Mouse (Mus musculus): ENCODE data around the gene St6galnac5. TPM values are rescaled to one million over a fixed set of nuclear protein-coding genes. Genes with fewer than 3 reads are reported as not detected.

The St6galnac5 gene
- total and polyA plus RNA-seq, 3 experiments: 0.33 TPM; not detected in 2

GRCm38 (mm10) chr3:152776363-152776762, 205.7 kb downstream of the St6galnac5 start:
- DNase-seq (ENCODE audit: low spot score): no peak
- Histone ChIP-seq H3K27me3 (ENCODE audit: insufficient read depth, low read length) (no peaks in the 10 kb centered on the region), H3K4me3 (ENCODE audit: low read depth, low read length) (no peak overlapping the region), H3K36me3 (replicated peaks) (peaks cover 62% of the 10 kb centered on the region), H3K4me1 (ENCODE audit: insufficient read depth, low read depth, low read length) (no peaks in the 10 kb centered on the region; the same call in 1 of the 2 replicates), H3K9me3 (replicated peaks) (no peaks in the 10 kb centered on the region)
- ATAC-seq (ENCODE audit: extremely low read depth, insufficient number of reproducible peaks, low FRiP score, poor library complexity, severe bottlenecking): no peak
- TF ChIP-seq GATA1 (IDR thresholded peaks at IDR 0.05; ENCODE audit: borderline replicate concordance, low read length) (no peak), GATA2 (IDR thresholded peaks at IDR 0.05; ENCODE audit: borderline replicate concordance, low read depth, low read length) (no peak), CTCF (IDR thresholded peaks at IDR 0.05; ENCODE audit: low read depth, low read length) (no peak), TAL1 (conservative IDR thresholded peaks at IDR 0.05; ENCODE audit: low read depth, low read length) (no peak), POLR2AphosphoS5 (IDR thresholded peaks at IDR 0.05; ENCODE audit: insufficient replicate concordance, low read depth, low read length) (no peak)

GRCm38 (mm10) chr3:152770056-152770455, 212.0 kb downstream of the St6galnac5 start:
- Histone ChIP-seq H3K4me1 (ENCODE audit: insufficient read depth, low read depth, low read length) (peaks cover 18% of the 10 kb centered on the region), H3K4me3 (ENCODE audit: low read depth, low read length) (no peak overlapping the region), H3K9me3 (replicated peaks) (no peaks in the 10 kb centered on the region), H3K36me3 (replicated peaks) (peaks cover 75% of the 10 kb centered on the region), H3K27me3 (ENCODE audit: insufficient read depth, low read length) (no peaks in the 10 kb centered on the region)
- ATAC-seq (ENCODE audit: extremely low read depth, insufficient number of reproducible peaks, low FRiP score, poor library complexity, severe bottlenecking) (no peak), DNase-seq (ENCODE audit: low spot score) (no peak)
- TF ChIP-seq GATA1 (IDR thresholded peaks at IDR 0.05; ENCODE audit: borderline replicate concordance, low read length) (no peak), POLR2AphosphoS5 (IDR thresholded peaks at IDR 0.05; ENCODE audit: insufficient replicate concordance, low read depth, low read length) (no peak), TAL1 (conservative IDR thresholded peaks at IDR 0.05; ENCODE audit: low read depth, low read length) (no peak), GATA2 (IDR thresholded peaks at IDR 0.05; ENCODE audit: borderline replicate concordance, low read depth, low read length) (no peak), CTCF (IDR thresholded peaks at IDR 0.05; ENCODE audit: low read depth, low read length) (no peak)

- DNase-seq (ENCODE audit: low spot score) (no peak), ATAC-seq (ENCODE audit: extremely low read depth, insufficient number of reproducible peaks, low FRiP score, poor library complexity, severe bottlenecking) (no peak)
- Histone ChIP-seq H3K9me3 (replicated peaks) (no peaks in the 10 kb centered on the region), H3K4me3 (ENCODE audit: low read depth, low read length) (no peak overlapping the region), H3K36me3 (replicated peaks) (peaks cover 65% of the 10 kb centered on the region), H3K27me3 (ENCODE audit: insufficient read depth, low read length) (no peaks in the 10 kb centered on the region), H3K4me1 (ENCODE audit: insufficient read depth, low read depth, low read length) (peaks cover 40% of the 10 kb centered on the region)
- TF ChIP-seq GATA1 (IDR thresholded peaks at IDR 0.05; ENCODE audit: borderline replicate concordance, low read length) (no peak), GATA2 (IDR thresholded peaks at IDR 0.05; ENCODE audit: borderline replicate concordance, low read depth, low read length) (no peak), POLR2AphosphoS5 (IDR thresholded peaks at IDR 0.05; ENCODE audit: insufficient replicate concordance, low read depth, low read length) (no peak)
These were observed 214.6 kb downstream of the St6galnac5 start for GRCm38 (mm10) chr3:152767485-152767884.

Measured in G1E (cell line).